Mouse (Mus musculus) heart, embryonic 15.5 days (tissue): Measurements from ENCODE around the gene Jhy. TPM values are rescaled to one million over a fixed set of nuclear protein-coding genes. Genes with fewer than 3 reads are reported as not detected.
A peak's percentile ranks its signal among the peaks of the same experiment; 100 is the strongest.

Experiments
- ATAC-seq: fragments of 200-750 bp; cut with Nextera tagmentation; replicated peaks from 2 replicates; pipeline ENCODE4 v1.8.0; 2017; ENCODE audit warnings: low read depth, moderate TSS enrichment; ENCODE audit not compliant: insufficient number of reproducible peaks, insufficient read depth, low FRiP score
- H3K27ac ChIP-seq: fragments of 300-500 bp; sonication (generic); 2 replicates; pipeline ENCODE4 v1.5.1; 2015; ENCODE audit warnings: mild to moderate bottlenecking, inconsistent platforms
- H3K27me3 ChIP-seq: fragments of 300-500 bp; sonication (generic); 2 replicates; pipeline ENCODE4 v1.6.1; 2015; ENCODE audit warnings: inconsistent platforms
- H3K36me3 ChIP-seq: fragments of 300-500 bp; sonication (generic); 2 replicates; pipeline ENCODE4 v1.6.1; 2015; ENCODE audit warnings: mild to moderate bottlenecking, inconsistent platforms
- H3K4me1 ChIP-seq: fragments of 300-500 bp; sonication (generic); replicated peaks from 2 replicates; pipeline ENCODE4 v1.6.1; 2015; ENCODE audit warnings: inconsistent platforms
- H3K4me2 ChIP-seq: fragments of 300-500 bp; sonication (generic); 2 replicates; pipeline ENCODE4 v1.6.1; 2015; ENCODE audit warnings: inconsistent platforms, mild to moderate bottlenecking, moderate library complexity
- H3K4me3 ChIP-seq: fragments of 300-500 bp; sonication (generic); 2 replicates; pipeline ENCODE4 v1.5.1; 2015; ENCODE audit warnings: mild to moderate bottlenecking, inconsistent platforms
- H3K9ac ChIP-seq: fragments of 300-500 bp; sonication (generic); 2 replicates; pipeline ENCODE4 v1.6.1; 2015; ENCODE audit warnings: mild to moderate bottlenecking, inconsistent platforms
- H3K9me3 ChIP-seq: fragments of 300-500 bp; sonication (generic); replicated peaks from 2 replicates; pipeline ENCODE4 v1.6.1; 2016; ENCODE audit warnings: inconsistent platforms
- WGBS: fragments of 180-500 bp; shearing (Covaris S2); methylation state at CpG from one replicate; pipeline ENCODE4 v1.1.7; 2015; ENCODE audit warnings: mixed read lengths; 5-methylcytosine and 5-hydroxymethylcytosine counted together
- polyA plus RNA-seq: library from polyadenylated mRNA; unstranded; fragments of >200 nt; fragmentation: Nextera tagmentation; extraction: Ambion mirVana; gene quantifications from 2 replicates; pipeline ENCODE4 v1.2.1, GENCODE M21; 2015

The Jhy gene
- polyA plus RNA-seq, 1 experiment from 2014 or later = not detected

- 71% methylated on average over 7 of the region's 7 CpGs for WGBS
- Histone ChIP-seq H3K4me1 (no peaks in the 10 kb centered on the region), H3K4me3 (no peak overlapping the region), H3K36me3 (no peaks in the 10 kb centered on the region), H3K27ac (no peak overlapping the region), H3K4me2 (no peak overlapping the region), H3K9me3 (no peaks in the 10 kb centered on the region), H3K9ac (no peak overlapping the region), H3K27me3 (peaks cover 6% of the 10 kb centered on the region)
- ATAC-seq = no peak
These were observed 55.0 kb downstream of the Jhy start for GRCm38 (mm10) chr9:40908915-40909314.

GRCm38 (mm10) chr9:40908411-40908810 lies 55.5 kb downstream of the Jhy start:
- Histone ChIP-seq H3K9ac (no peak overlapping the region), H3K27ac (no peak overlapping the region), H3K36me3 (no peaks in the 10 kb centered on the region), H3K9me3 (no peaks in the 10 kb centered on the region), H3K27me3 (peaks cover 6% of the 10 kb centered on the region), H3K4me3 (no peak overlapping the region), H3K4me1 (no peaks in the 10 kb centered on the region), H3K4me2 (no peak overlapping the region)
- WGBS = 78% methylated on average over 8 of the region's 8 CpGs
- ATAC-seq = no peak

- no peak for ATAC-seq
- Histone ChIP-seq H3K9me3 (no peaks in the 10 kb centered on the region), H3K27me3 (peaks cover 6% of the 10 kb centered on the region), H3K4me3 (no peak overlapping the region), H3K9ac (no peak overlapping the region), H3K4me2 (no peak overlapping the region), H3K4me1 (no peaks in the 10 kb centered on the region), H3K27ac (no peak overlapping the region), H3K36me3 (no peaks in the 10 kb centered on the region)
- WGBS = 32% methylated on average over 8 of the region's 8 CpGs
These were observed 56.5 kb downstream of the Jhy start for GRCm38 (mm10) chr9:40907413-40907812.

GRCm38 (mm10) chr9:40892456-40892855 lies 71.5 kb downstream of the Jhy start:
- H3K4me1 ChIP-seq = no peaks in the 10 kb centered on the region
- no peak overlapping the region for H3K4me2 ChIP-seq
- no peak overlapping the region for H3K27ac ChIP-seq
- H3K9ac ChIP-seq = no peak overlapping the region
- H3K27me3 ChIP-seq = peaks cover 40% of the 10 kb centered on the region
- no peaks in the 10 kb centered on the region for H3K36me3 ChIP-seq
- no peak for ATAC-seq
- H3K9me3 ChIP-seq = no peaks in the 10 kb centered on the region
- 80% methylated on average over 6 of the region's 6 CpGs for whole genome bisulfite sequencing
- H3K4me3 ChIP-seq = no peak overlapping the region

DNA sequence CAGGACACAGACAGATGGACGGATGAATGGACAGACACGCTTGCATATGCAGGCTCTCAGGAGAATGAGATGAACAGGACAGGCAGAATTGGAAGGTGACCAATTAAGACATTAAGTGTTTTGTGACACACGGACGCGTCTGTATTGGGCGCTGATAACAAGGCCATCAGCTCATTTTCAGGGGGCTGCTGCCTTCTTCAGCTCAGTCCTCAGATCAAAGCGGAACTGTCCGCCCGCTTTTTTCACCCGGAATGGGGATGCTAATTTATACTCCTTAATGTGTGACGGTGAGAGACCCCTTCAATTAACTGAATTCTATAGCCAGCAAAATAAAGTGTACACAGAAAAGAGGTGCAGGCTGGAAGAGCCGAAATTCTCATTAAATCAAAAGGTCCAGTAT lies 74.5 kb downstream of the Jhy start:
- ATAC-seq = no peak
- no peak overlapping the region for H3K27ac ChIP-seq
- H3K4me3 ChIP-seq = no peak overlapping the region
- H3K36me3 ChIP-seq = no peaks in the 10 kb centered on the region
- H3K4me2 ChIP-seq = no peak overlapping the region
- H3K4me1 ChIP-seq = no peaks in the 10 kb centered on the region
- H3K27me3 ChIP-seq = peaks cover 63% of the 10 kb centered on the region
- H3K9ac ChIP-seq = no peak overlapping the region
- WGBS = 40% methylated on average over 12 of the region's 12 CpGs
- no peaks in the 10 kb centered on the region for H3K9me3 ChIP-seq

- Histone ChIP-seq H3K36me3 (no peaks in the 10 kb centered on the region), H3K27ac (no peak overlapping the region), H3K4me3 (no peak overlapping the region), H3K27me3 (peaks cover 86% of the 10 kb centered on the region), H3K9ac (no peak overlapping the region), H3K9me3 (no peaks in the 10 kb centered on the region), H3K4me1 (no peaks in the 10 kb centered on the region), H3K4me2 (no peak overlapping the region)
- ATAC-seq = no peak
- 45% methylated on average over 10 of the region's 10 CpGs for whole genome bisulfite sequencing
These were observed 78.2 kb downstream of the Jhy start for GRCm38 (mm10) chr9:40885669-40886068.

- no peak overlapping the region for H3K4me3 ChIP-seq
- H3K36me3 ChIP-seq = no peaks in the 10 kb centered on the region
- WGBS = 1% methylated on average over 14 of the region's 14 CpGs
- H3K9me3 ChIP-seq = no peaks in the 10 kb centered on the region
- H3K4me2 ChIP-seq = no peak overlapping the region
- H3K4me1 ChIP-seq = peaks cover 15% of the 10 kb centered on the region
- H3K27ac ChIP-seq = no peak overlapping the region
- H3K9ac ChIP-seq = no peak overlapping the region
- ATAC-seq = no peak
- peaks cover 94% of the 10 kb centered on the region for H3K27me3 ChIP-seq
These were observed 84.9 kb downstream of the Jhy start for GRCm38 (mm10) chr9:40878998-40879397.

GRCm38 (mm10) chr9:40878291-40878945 lies 85.5 kb downstream of the Jhy start:
- Histone ChIP-seq H3K4me2 (peak overlapping the region; percentile 58; the same call in 1 of the 2 replicates), H3K27ac (no peak overlapping the region), H3K36me3 (no peaks in the 10 kb centered on the region), H3K9me3 (no peaks in the 10 kb centered on the region), H3K27me3 (peaks cover 100% of the 10 kb centered on the region), H3K4me3 (peak overlapping the region; percentile 36), H3K4me1 (peaks cover 18% of the 10 kb centered on the region), H3K9ac (no peak overlapping the region)
- ATAC-seq = no peak
- 2% methylated on average over 32 of the region's 32 CpGs for WGBS

GRCm38 (mm10) chr9:40877881-40878235 lies 86.1 kb downstream of the Jhy start:
- H3K27me3 ChIP-seq = peaks cover 100% of the 10 kb centered on the region
- peak overlapping the region; percentile 36 for H3K4me3 ChIP-seq
- H3K9me3 ChIP-seq = no peaks in the 10 kb centered on the region
- peaks cover 18% of the 10 kb centered on the region for H3K4me1 ChIP-seq
- H3K9ac ChIP-seq = no peak overlapping the region
- no peak for ATAC-seq
- H3K4me2 ChIP-seq = peak overlapping the region; percentile 58
- no peaks in the 10 kb centered on the region for H3K36me3 ChIP-seq
- no peak overlapping the region for H3K27ac ChIP-seq
- 2% methylated on average over 29 of the region's 29 CpGs for WGBS

- H3K27ac ChIP-seq = no peak overlapping the region
- 2% methylated on average over 42 of the region's 42 CpGs for WGBS
- H3K9me3 ChIP-seq = no peaks in the 10 kb centered on the region
- no peak for ATAC-seq
- H3K9ac ChIP-seq = no peak overlapping the region
- peaks cover 100% of the 10 kb centered on the region for H3K27me3 ChIP-seq
- H3K4me1 ChIP-seq = peaks cover 18% of the 10 kb centered on the region
- peak overlapping the region; percentile 58 for H3K4me2 ChIP-seq
- H3K4me3 ChIP-seq = peak overlapping the region; percentile 36
- H3K36me3 ChIP-seq = no peaks in the 10 kb centered on the region
These were observed 86.6 kb downstream of the Jhy start for GRCm38 (mm10) chr9:40877146-40877880.

DNA sequence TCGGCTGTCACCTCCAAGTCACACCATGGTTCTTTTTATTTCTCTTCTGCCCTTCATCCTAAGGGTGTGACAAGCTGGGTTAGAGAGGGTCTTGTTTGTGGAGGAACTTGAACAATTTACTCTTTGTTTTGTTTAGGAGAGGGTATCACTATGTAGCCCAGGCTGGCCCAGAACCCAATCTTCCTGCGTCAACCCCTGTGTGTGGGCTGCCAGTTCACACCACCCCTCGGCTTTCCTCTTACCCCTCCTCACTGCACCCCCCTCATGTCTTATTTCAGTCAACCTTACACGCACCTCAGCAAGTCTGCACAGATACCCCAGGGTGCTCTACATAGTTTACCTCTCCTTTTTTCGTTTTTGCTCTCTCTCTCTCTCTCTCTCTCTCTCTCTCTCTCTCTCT lies 87.2 kb downstream of the Jhy start:
- H3K4me1 ChIP-seq = peaks cover 18% of the 10 kb centered on the region
- H3K27me3 ChIP-seq = peaks cover 100% of the 10 kb centered on the region
- H3K9me3 ChIP-seq = no peaks in the 10 kb centered on the region
- no peak overlapping the region for H3K27ac ChIP-seq
- ATAC-seq = no peak
- 10% methylated on average over 5 of the region's 5 CpGs for WGBS
- H3K4me2 ChIP-seq = no peak overlapping the region
- H3K4me3 ChIP-seq = no peak overlapping the region
- no peak overlapping the region for H3K9ac ChIP-seq
- H3K36me3 ChIP-seq = no peaks in the 10 kb centered on the region

GRCm38 (mm10) chr9:40876164-40876563 lies 87.8 kb downstream of the Jhy start:
- H3K4me1 ChIP-seq = peaks cover 18% of the 10 kb centered on the region
- H3K36me3 ChIP-seq = no peaks in the 10 kb centered on the region
- H3K9ac ChIP-seq = no peak overlapping the region
- no peak overlapping the region for H3K4me3 ChIP-seq
- peaks cover 100% of the 10 kb centered on the region for H3K27me3 ChIP-seq
- WGBS = 1% methylated on average over 29 of the region's 29 CpGs
- no peaks in the 10 kb centered on the region for H3K9me3 ChIP-seq
- no peak for ATAC-seq
- H3K27ac ChIP-seq = no peak overlapping the region
- no peak overlapping the region for H3K4me2 ChIP-seq
